Mouse (Mus musculus) liver, embryonic 14.5 days (tissue): Measurements from ENCODE around the gene Mfn1.

Experiments
- CTCF ChIP-seq: IDR thresholded peaks from 2 replicates; pipeline ENCODE4 v1.5.1; 2016; ENCODE audit warnings: antibody characterized with exemption, low read depth, control low read depth
- EP300 ChIP-seq: IDR thresholded peaks from 2 replicates; pipeline ENCODE4 v1.6.1; 2016; ENCODE audit warnings: antibody characterized with exemption, low read depth

GRCm38 (mm10) chr3:32488172-32488571, 41.1 kb upstream of the Mfn1 start:
- TF ChIP-seq CTCF, result no peak
- TF ChIP-seq EP300, result no peak
